Mouse (Mus musculus): ENCODE results near the gene Smim20.

DNA sequence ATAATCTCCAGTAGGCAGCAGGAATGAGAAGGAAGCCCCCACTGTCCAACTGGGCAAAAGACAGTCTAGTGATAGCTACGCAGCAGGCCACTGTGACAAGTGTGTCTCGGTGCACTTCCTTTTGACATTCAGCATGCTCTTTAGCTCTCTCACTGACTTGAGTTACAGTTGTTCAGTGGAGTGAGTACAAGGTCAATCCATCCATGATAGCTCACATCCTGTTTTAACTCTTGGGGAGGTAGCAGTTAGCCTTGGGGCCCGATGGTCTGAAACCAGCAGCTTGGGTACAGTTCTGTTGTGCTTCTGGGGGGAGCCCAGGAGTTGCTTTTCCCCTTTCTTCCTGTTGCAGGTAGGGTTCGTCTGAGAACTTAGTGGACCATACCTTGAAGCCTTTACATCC is 5.7 kb downstream of the Smim20 start:
- no peak for TF ChIP-seq POLR2A (IDR thresholded peaks at IDR 0.05; ENCODE audit: insufficient read depth, low read depth, low read length)
- TF ChIP-seq CTCF (IDR thresholded peaks at IDR 0.05; ENCODE audit: insufficient read depth, low read depth, low read length): no peak

Measured in olfactory bulb, adult 2 months (tissue).